In the genomic region with DNA sequence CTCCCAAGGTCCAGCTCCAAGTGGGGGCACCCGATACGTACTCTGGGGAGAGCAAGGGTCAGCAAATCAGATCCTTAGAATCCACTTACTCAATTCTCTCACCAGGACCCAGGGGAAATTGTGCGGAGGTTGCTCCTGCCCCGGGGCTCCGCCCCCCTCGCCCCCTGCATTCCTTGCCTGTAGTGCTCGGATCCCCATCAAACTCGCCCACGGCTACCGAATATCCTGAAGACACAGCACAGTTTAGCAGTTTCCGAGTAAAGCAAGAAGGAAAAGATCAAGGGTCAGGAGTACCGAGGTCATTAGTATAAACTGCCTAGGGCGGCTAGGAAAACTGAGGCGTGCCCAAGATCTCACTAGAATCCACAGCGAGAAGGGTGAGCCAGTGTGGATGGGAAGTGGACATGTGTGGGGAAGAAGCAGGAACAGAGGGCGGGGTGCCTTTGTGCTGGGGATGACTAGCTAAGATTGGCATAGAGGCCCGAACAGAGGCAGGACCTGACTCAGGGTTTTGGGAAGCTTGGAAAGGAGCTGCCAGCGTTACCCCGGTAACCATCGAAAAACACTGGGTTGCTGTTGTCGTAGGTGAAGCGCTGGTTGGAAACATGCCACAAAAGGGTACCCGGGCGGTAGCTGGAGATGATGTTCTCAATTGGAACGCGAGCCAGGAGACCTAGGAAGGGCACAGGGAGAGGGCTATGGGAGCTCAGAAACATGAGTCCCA, we compare ENCODE assay signal across 7 mouse cellular contexts. TPM values are rescaled to one million over a fixed set of nuclear protein-coding genes. Genes with fewer than 3 reads are reported as not detected.
DNase-seq lines count a peak whose midpoint lies in the region; ATAC-seq and TF ChIP-seq lines count a peak whose summit lies in the region.

No protein-coding gene starts in this region.

- 6% methylated on average over 26 of the region's 26 CpGs for WGBS in embryonic facial prominence, embryonic 12.5 days
- 29% methylated on average over 26 of the region's 26 CpGs for WGBS in heart, adult 2 months
- WGBS in midbrain, embryonic 15.5 days = 10% methylated on average over 26 of the region's 26 CpGs

- H3K36me3 ChIP-seq in embryonic facial prominence, embryonic 12.5 days = no peaks in the 10 kb centered on the region
- no peaks in the 10 kb centered on the region for H3K36me3 ChIP-seq in heart, adult 2 months (ENCODE audit: control insufficient read depth, insufficient read depth, low read length)
- H3K36me3 ChIP-seq in midbrain, embryonic 15.5 days (replicated peaks) = no peaks in the 10 kb centered on the region

- peak; percentile 88 for DNase-seq in adrenal gland, adult 2 months
- peak; percentile 61 to 81 for DNase-seq in heart, adult 2 months
- DNase-seq in kidney, adult 11 months = peak; percentile 53
- peak; percentile 46 for DNase-seq in left cerebral cortex, postnatal 4 days
- peak; percentile 52 for DNase-seq in yolk sac, embryonic 10.5 days (ENCODE audit: low spot score)

- H3K9me3 ChIP-seq in embryonic facial prominence, embryonic 12.5 days = no peaks in the 10 kb centered on the region
- no peaks in the 10 kb centered on the region for H3K9me3 ChIP-seq in midbrain, embryonic 15.5 days

- intact Hi-C loops in heart, adult 2 months (cut with DNase I) = no loop called here
- intact Hi-C loops in left cerebral cortex, postnatal 4 days (cut with DNase I) = no loop called here

- TF ChIP-seq CTCF in heart, adult 2 months (IDR thresholded peaks at IDR 0.05) = no peak

- H3K4me3 ChIP-seq in embryonic facial prominence, embryonic 12.5 days = 0 out of 2 replicates have a peak overlapping the region, but pooled peaks have one; percentile 4
- H3K4me3 ChIP-seq in heart, adult 2 months = no peak overlapping the region
- no peak overlapping the region for H3K4me3 ChIP-seq in midbrain, embryonic 15.5 days

- H3K79me2 ChIP-seq in heart, adult 2 months (replicated peaks; ENCODE audit: control insufficient read depth, insufficient read depth, low read length) = no peaks in the 10 kb centered on the region

- no peak for TF ChIP-seq EP300 in heart, adult 2 months (IDR thresholded peaks at IDR 0.05; ENCODE audit: insufficient read depth, low read depth, low read length)

- no peak for TF ChIP-seq POLR2A in heart, adult 2 months (IDR thresholded peaks at IDR 0.05; ENCODE audit: insufficient read depth, low read depth, low read length)

- no peak for ATAC-seq in embryonic facial prominence, embryonic 12.5 days (ENCODE audit: insufficient number of reproducible peaks, insufficient read depth, low FRiP score, low TSS enrichment)
- ATAC-seq in midbrain, embryonic 15.5 days (replicated peaks) = no peak

- H3K4me2 ChIP-seq in embryonic facial prominence, embryonic 12.5 days (replicated peaks) = peak overlapping the region; percentile 30
- peak overlapping the region; percentile 10; the same call in 1 of the 2 replicates for H3K4me2 ChIP-seq in midbrain, embryonic 15.5 days

- no peaks in the 10 kb centered on the region for H3K27me3 ChIP-seq in embryonic facial prominence, embryonic 12.5 days
- H3K27me3 ChIP-seq in heart, adult 2 months (ENCODE audit: control insufficient read depth, insufficient read depth, low read length) = no peaks in the 10 kb centered on the region
- H3K27me3 ChIP-seq in midbrain, embryonic 15.5 days (replicated peaks) = no peaks in the 10 kb centered on the region

- no peak overlapping the region for H3K27ac ChIP-seq in embryonic facial prominence, embryonic 12.5 days
- peak overlapping the region; percentile 40 for H3K27ac ChIP-seq in heart, adult 2 months
- no peak overlapping the region for H3K27ac ChIP-seq in midbrain, embryonic 15.5 days

- peaks cover 15% of the 10 kb centered on the region for H3K4me1 ChIP-seq in embryonic facial prominence, embryonic 12.5 days
- no peaks in the 10 kb centered on the region; the same call in 1 of the 2 replicates for H3K4me1 ChIP-seq in heart, adult 2 months (ENCODE audit: control insufficient read depth, insufficient read depth, low read length)
- peaks cover 21% of the 10 kb centered on the region for H3K4me1 ChIP-seq in midbrain, embryonic 15.5 days

- no peak overlapping the region for H3K9ac ChIP-seq in embryonic facial prominence, embryonic 12.5 days
- H3K9ac ChIP-seq in heart, adult 2 months (ENCODE audit: low read depth, low read length) = no peak overlapping the region
- H3K9ac ChIP-seq in midbrain, embryonic 15.5 days = no peak overlapping the region

RNA-seq across cellular contexts. Expression of a gene that starts 4.0 kb away (rescaled TPM):
- 1 to 10 TPM; 2.5 to 4.1 TPM for total RNA-seq in adrenal gland, adult 2 months (2021)
- 6.6 TPM in 2 replicates for polyA plus RNA-seq in adrenal gland, adult 2 months (2012; rRNA removed)
- polyA plus RNA-seq in embryonic facial prominence, embryonic 12.5 days (2016; fragmentation: Nextera tagmentation; extraction: Ambion mirVana) = 6.8 and 8.3 TPM in 2 replicates
- 10 to 100 TPM in 1 of 2 experiments, 1 to 10 TPM in 1; 3.1 to 14.5 TPM for total RNA-seq in heart, adult 2 months (2021)
- polyA plus RNA-seq in heart, adult 2 months (2012; rRNA removed) = 3.5 and 6.9 TPM in 2 replicates
- 1 to 10 TPM; 3.6 to 4.0 TPM for total RNA-seq in left cerebral cortex, postnatal 4 days (2021)
- polyA plus RNA-seq in midbrain, embryonic 15.5 days (2015; fragmentation: Nextera tagmentation; extraction: Ambion mirVana) = 9.0 TPM in 2 replicates

RNA-seq across cellular contexts. Expression of a gene that starts 18.4 kb away (rescaled TPM):
- 1 to 10 TPM; 2.8 to 8.3 TPM for total RNA-seq in adrenal gland, adult 2 months (2021)
- 18.1 and 22.9 TPM in 2 replicates for polyA plus RNA-seq in adrenal gland, adult 2 months (2012; rRNA removed)
- polyA plus RNA-seq in embryonic facial prominence, embryonic 12.5 days (2016; fragmentation: Nextera tagmentation; extraction: Ambion mirVana) = 13.5 and 15.3 TPM in 2 replicates
- total RNA-seq in heart, adult 2 months (2021) = 1 to 10 TPM; 3.8 to 3.9 TPM
- 7.7 and 8.3 TPM in 2 replicates for polyA plus RNA-seq in heart, adult 2 months (2012; rRNA removed)
- total RNA-seq in left cerebral cortex, postnatal 4 days (2021) = 100 to 1,000 TPM; 237 to 243 TPM
- 28.7 and 36.4 TPM in 2 replicates for polyA plus RNA-seq in midbrain, embryonic 15.5 days (2015; fragmentation: Nextera tagmentation; extraction: Ambion mirVana)

RNA-seq across cellular contexts. Expression of a gene that starts 35.8 kb away (rescaled TPM):
- total RNA-seq in adrenal gland, adult 2 months (2021) = 100 to 1,000 TPM; 165 to 211 TPM
- 251 and 310 TPM in 2 replicates for polyA plus RNA-seq in adrenal gland, adult 2 months (2012; rRNA removed)
- polyA plus RNA-seq in embryonic facial prominence, embryonic 12.5 days (2016; fragmentation: Nextera tagmentation; extraction: Ambion mirVana) = 116 and 126 TPM in 2 replicates
- total RNA-seq in heart, adult 2 months (2021) = 10 to 100 TPM; 83.4 to 86.9 TPM
- 118 and 119 TPM in 2 replicates for polyA plus RNA-seq in heart, adult 2 months (2012; rRNA removed)
- 10 to 100 TPM; 54.0 to 58.5 TPM for total RNA-seq in left cerebral cortex, postnatal 4 days (2021)
- polyA plus RNA-seq in midbrain, embryonic 15.5 days (2015; fragmentation: Nextera tagmentation; extraction: Ambion mirVana) = 75.2 and 82.0 TPM in 2 replicates

RNA-seq across cellular contexts. Expression of a gene that starts 58.1 kb away (rescaled TPM):
- total RNA-seq in adrenal gland, adult 2 months (2021) = 100 to 1,000 TPM; 504 to 683 TPM
- polyA plus RNA-seq in adrenal gland, adult 2 months (2012; rRNA removed) = 1,025 and 1,107 TPM in 2 replicates
- 188 and 189 TPM in 2 replicates for polyA plus RNA-seq in embryonic facial prominence, embryonic 12.5 days (2016; fragmentation: Nextera tagmentation; extraction: Ambion mirVana)
- total RNA-seq in heart, adult 2 months (2021) = 100 to 1,000 TPM; 196 to 213 TPM
- polyA plus RNA-seq in heart, adult 2 months (2012; rRNA removed) = 307 and 331 TPM in 2 replicates
- total RNA-seq in left cerebral cortex, postnatal 4 days (2021) = 10 to 100 TPM; 57.2 to 58.8 TPM
- polyA plus RNA-seq in midbrain, embryonic 15.5 days (2015; fragmentation: Nextera tagmentation; extraction: Ambion mirVana) = 146 and 168 TPM in 2 replicates
